Mouse (Mus musculus): Measurements from ENCODE around the gene Gga2.
A peak's percentile ranks its signal among the peaks of the same experiment; 100 is the strongest.

Gga2 gene

GRCm38 (mm10) chr7:122020667-122021354 lies at the start of gene Gga2:
Gene Gga2 (minus strand): TSS chr7:122021222.
- peak; percentile 92 for DNase-seq (ENCODE audit: low read depth)

GRCm38 (mm10) chr7:122067517-122068381 lies 46.7 kb upstream of the Gga2 start:
- DNase-seq (ENCODE audit: low read depth): peak; percentile 49

DNA sequence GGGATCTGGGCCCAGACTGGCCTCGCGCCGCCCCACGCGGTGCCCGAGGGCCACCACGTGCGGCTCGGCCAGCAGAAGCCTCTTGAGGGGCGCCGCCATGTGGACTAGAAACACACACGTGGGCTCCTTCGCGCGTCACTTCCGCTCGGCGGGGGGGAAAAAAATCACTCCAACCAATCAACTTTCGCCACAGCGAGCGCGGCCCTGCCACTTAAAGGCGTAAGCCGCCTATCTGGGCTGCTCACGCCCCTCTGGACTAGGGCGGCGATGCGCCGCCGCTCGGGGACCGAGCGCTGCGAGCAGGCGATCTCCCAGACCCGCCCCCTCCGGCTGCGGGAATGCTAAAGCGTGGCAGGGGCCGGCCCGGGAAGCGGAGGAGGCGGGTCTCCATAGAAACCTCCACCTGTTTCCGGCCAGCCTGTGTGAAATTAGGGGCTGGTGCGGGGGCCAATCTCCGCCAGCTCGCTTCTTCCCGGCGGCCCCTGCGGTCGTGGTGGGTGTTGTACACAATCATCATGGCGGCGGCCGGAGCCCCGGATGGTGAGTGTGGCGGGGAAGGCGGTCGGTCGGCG lies 46.0 kb upstream of the Gga2 start, which contains the start of the genes Ubfd1 and Ears2:
TSS of gene Ubfd1 (plus strand) at position 231 of the 572 bp plus-strand sequence.
TSS of gene Ears2 (minus strand) at position 319 of the 572 bp plus-strand sequence.
- DNase-seq (ENCODE audit: low read depth): peak; percentile 96

DNA sequence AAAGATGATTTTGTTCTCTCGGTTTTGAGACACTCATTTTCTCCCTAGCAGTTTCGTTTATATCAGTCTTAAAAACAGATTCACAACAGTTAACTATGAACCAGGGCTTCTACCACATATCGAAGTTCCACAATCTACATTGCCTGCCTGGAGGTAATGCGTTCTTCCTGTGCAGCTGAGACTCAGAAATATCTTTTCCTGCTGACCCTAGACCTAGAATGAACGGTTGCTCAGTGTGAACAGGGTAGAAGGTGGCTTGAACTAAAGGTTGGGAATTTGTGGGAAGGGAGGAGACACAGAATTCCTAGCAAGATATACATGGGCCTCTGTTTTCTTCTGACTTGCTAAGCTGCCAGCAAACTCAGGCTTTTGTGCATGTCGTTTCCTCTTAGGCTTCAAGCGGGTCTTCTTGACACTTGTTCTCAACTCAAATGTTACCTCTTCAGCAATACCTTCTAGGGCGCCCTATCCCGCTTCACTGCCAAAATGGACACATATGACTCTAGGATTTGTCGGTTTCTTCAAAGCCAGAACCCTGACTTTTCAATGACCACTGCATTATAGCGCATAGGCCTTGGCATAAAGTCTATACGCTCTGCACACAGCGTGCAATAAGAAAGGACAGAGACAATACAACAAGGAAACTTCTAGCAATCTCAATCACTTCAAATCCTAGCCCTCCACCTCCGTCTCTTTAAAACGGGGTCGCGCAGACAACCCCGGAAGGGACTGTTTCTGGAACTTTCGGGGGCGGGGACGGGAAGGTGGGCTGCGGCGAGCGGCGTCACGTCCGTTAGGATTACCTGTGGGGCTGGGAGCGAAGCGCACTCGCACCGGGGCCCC lies 45.3 kb upstream of the Gga2 start:
- no peak for DNase-seq (ENCODE audit: low read depth)

- no peak for DNase-seq (ENCODE audit: low read depth)
Observed at GRCm38 (mm10) chr7:122065656-122066055, 44.6 kb upstream of the Gga2 start.

DNA sequence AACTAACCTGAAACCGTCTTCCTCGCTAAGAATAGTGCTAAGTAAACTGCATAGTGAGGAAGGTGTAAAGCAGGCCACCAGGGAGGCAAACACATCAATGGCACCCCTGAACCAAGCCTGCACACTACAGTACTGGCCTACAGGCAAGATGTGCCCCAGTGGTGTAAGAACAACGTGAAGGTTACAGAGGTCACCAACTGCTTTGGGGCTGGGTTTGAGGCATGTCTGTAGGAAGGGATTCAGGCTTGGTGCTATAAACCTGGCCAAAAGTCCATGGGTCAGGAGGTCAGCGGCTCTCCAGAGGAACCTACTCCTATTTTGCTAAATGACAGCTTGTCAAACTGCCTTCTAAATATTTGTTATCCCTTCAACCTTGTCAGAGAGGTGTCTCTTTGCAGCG lies 35.6 kb upstream of the Gga2 start:
- no peak for DNase-seq (ENCODE audit: low read depth)

- DNase-seq (ENCODE audit: low read depth): no peak
Observed at GRCm38 (mm10) chr7:122050834-122051233, 29.8 kb upstream of the Gga2 start.

GRCm38 (mm10) chr7:122048191-122048590 lies 27.2 kb upstream of the Gga2 start:
- DNase-seq (ENCODE audit: low read depth): no peak

- no peak for DNase-seq (ENCODE audit: low read depth)
Observed at GRCm38 (mm10) chr7:122046813-122047212, 25.8 kb upstream of the Gga2 start.

GRCm38 (mm10) chr7:122045711-122046110 lies 24.7 kb upstream of the Gga2 start:
- no peak for DNase-seq (ENCODE audit: low read depth)

GRCm38 (mm10) chr7:122045181-122045634 lies 24.2 kb upstream of the Gga2 start:
- no peak for DNase-seq (ENCODE audit: low read depth)

DNA sequence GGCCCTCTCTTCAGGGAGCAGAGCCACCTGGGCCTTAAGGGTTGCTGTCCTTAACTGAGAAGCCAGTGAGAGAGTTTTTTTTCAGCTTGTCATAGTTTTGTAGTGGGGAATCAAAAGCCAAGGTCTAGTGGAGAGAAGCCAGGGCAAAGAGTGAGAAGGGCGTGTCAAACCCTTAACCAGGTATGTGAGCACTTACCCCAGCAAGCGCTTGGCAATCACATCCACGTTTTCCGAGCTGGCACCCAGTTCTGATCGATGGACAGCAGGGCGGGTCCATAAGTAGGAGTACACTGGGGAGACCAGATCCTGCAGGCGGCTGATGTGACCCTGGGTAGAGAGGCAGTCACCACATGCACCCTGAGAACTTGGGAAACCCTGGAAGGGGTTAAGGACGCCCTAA lies 23.1 kb upstream of the Gga2 start:
- no peak for DNase-seq (ENCODE audit: low read depth)

DNA sequence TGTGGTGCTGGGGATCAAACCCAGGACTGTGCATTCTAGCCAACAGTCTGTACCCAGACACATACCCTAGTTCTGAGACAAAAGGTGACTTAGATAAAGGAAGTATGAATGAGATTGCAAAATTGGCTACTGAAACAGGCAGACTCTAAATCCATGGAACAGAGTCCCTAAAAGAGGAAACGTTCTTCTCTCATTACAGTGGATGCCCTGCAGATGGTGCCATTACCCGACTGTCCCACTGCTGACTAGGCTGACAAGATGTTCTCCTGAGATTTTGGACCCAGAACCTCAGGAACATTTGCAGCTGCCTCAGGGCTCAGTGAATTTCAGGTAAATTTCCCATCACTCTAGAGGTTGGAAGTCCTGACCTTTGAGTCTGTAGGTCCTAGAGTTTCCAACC lies 13.3 kb upstream of the Gga2 start:
- no peak for DNase-seq (ENCODE audit: low read depth)

DNA sequence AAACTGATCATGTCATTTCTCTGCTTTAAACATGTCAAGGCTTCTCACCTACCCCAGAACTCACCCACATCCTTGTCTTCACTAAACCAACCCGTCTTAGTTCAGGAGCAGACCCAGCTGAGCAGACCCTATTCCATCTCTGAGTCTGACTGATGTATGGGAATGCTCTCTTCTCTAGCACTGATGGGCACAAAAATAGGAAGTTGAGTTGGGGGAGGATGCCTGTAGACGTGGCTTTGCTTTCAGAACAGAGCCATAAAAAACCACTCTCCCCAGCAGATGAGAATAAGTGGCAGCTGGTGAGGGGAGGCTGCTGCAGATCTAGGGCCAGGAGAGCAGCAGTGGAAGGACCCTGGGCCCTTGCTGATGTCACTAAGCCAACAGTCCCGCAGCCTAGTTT lies 12.3 kb upstream of the Gga2 start:
- no peak for DNase-seq (ENCODE audit: low read depth)

DNA sequence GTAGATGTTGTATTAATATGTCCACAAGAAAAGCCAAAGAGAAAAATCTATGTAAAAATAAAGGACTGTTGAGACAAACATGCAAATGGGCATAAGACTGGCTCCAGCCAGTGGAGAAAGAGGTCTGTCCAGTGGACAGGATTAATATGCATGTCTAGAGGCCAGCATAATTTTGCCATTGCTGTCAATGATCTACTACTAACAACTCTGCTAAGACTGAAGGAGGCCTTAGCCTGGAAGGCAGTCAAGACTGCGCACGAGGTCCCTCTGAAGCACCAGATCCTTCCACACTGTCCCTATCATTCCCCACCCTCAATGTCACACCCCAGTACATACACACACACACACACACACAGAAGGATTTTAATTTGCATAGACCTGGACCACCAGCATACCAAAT lies 1.1 kb upstream of the Gga2 start:
- no peak for DNase-seq (ENCODE audit: low read depth)

DNA sequence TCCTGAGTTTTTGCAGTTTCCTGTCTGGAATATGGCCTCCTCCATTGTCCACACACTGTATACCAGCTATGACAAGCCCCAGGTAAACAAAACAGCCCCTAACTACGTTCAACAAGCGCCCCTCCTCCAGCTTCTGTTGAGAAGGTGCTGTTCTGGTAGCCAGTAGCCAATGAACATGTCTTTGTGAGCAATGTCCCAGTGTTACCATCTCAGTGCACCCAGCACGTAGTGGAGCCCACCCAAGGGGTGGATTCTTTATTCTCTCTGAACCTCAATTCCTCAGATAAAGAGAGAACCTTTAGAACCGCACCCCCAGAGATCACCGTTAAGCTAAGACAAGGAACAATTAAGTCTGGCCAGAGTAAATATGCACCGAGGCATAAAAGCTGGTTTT lies 752 bp downstream of the Gga2 start:
- no peak for DNase-seq (ENCODE audit: low read depth)

- no peak for DNase-seq (ENCODE audit: low read depth)
Observed at GRCm38 (mm10) chr7:122018978-122019377, 2.0 kb downstream of the Gga2 start.

DNA sequence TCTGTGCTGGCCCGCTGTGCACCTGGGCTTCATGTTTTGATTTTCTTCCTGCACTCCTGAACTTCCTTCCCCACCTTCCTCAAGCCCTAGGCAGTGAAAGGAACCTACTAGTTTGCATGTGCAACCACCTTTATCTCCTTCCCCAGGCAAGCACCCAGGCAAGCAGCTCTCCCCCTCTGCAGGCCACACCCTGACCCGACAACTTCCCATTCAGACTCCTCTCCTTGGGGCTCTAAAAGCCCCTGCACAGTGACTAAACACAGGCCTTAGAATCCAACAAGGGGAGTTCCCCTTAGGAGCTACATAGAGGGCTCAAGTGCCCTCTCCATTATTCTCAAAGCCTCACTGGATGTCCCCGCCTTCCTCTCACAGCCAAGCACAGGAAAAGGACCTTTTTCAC lies 2.8 kb downstream of the Gga2 start:
- no peak for DNase-seq (ENCODE audit: low read depth)

DNA sequence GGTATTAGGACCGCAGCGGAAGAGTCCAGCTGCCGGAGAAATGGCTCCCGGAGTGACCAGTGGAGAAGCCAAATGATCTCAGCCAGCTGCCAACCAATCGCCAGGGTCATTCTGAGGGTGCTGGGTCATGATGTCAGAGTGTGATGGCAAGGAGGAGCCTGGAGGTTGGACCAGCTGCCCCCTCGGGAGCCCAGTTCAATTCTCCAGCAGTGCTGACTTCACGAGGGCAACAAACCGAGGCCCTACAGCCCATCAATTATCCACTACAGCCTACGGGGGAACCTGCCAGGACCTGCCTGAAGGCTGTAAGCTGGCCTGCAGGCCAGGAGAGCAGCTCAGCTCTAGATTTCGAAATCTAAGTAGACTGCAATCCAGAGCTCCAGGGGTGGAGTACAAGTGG lies 5.3 kb downstream of the Gga2 start:
- DNase-seq (ENCODE audit: low read depth): peak; percentile 36

GRCm38 (mm10) chr7:122015105-122015504 lies 5.9 kb downstream of the Gga2 start:
- DNase-seq (ENCODE audit: low read depth): peak; percentile 60

- no peak for DNase-seq (ENCODE audit: low read depth)
Observed at GRCm38 (mm10) chr7:122012949-122013348, 8.1 kb downstream of the Gga2 start.

DNA sequence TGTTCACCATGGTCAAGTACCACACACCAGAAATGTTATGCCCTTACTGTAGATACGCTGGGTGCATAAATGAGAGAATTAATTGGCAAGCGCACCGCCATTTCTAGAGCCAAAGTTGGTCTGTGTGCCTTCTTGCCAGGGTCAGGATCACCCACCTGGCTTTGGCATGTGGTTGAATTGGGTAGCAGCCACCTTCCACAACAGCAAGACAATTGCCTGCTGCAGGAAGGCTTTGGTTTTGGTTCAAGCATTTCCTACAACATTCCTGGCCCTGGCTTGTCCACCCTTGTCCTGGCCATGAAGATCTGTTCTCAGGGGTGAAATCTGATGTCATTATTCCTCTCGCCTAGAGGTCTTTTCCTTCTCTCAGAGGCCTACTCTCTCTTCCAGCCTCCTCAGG lies 8.7 kb downstream of the Gga2 start:
- DNase-seq (ENCODE audit: low read depth): no peak

All from NIH3T3 (cell line).